Mouse (Mus musculus): ENCODE data around the gene Ksr2. TPM values are rescaled to one million over a fixed set of nuclear protein-coding genes. Genes with fewer than 3 reads are reported as not detected.

Ksr2 gene
- polyA plus RNA-seq, 1 experiment from 2014 or later = 1.4 TPM

DNA sequence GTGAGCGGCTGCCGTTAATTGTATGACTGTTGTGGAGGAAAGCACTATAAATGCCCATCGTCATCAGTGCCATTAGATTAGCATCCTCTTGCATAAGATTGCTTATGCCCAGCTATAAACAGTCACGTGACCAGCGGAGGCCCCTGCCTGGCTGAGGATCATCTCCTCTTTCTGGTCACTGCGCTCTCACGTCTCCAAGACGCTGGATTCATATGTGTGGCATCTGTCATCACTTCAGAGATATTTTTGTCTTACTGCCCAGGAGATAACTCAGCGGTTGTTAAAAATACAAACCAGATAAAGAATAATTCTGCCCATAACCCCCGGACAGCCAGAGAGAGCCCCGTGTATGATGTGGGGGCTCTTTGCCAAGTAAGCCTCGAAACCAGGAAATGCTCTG is 298.4 kb downstream of the Ksr2 start:
- H3K27ac ChIP-seq (ENCODE audit: low read depth, low read length) = no peak overlapping the region
- H3K9me3 ChIP-seq (ENCODE audit: control insufficient read depth, low read length) = no peaks in the 10 kb centered on the region
- H3K4me3 ChIP-seq (ENCODE audit: low read depth, low read length) = no peak overlapping the region
- H3K36me3 ChIP-seq (ENCODE audit: control insufficient read depth, insufficient read depth, low read length) = no peaks in the 10 kb centered on the region
- H3K27me3 ChIP-seq (ENCODE audit: control insufficient read depth, insufficient read depth, low read length) = no peaks in the 10 kb centered on the region
- H3K4me2 ChIP-seq (ENCODE audit: low read depth) = no peak overlapping the region
- WGBS = 87% methylated on average over 12 of the region's 12 CpGs
- DNase-seq (ENCODE audit: low spot score) (no peak), ATAC-seq (ENCODE audit: insufficient read depth, low FRiP score, low TSS enrichment) (no peak)
- no peak overlapping the region for H3K9ac ChIP-seq (ENCODE audit: low read length)
- no peaks in the 10 kb centered on the region for H3K4me1 ChIP-seq (ENCODE audit: control insufficient read depth, insufficient read depth, low read length)

DNA sequence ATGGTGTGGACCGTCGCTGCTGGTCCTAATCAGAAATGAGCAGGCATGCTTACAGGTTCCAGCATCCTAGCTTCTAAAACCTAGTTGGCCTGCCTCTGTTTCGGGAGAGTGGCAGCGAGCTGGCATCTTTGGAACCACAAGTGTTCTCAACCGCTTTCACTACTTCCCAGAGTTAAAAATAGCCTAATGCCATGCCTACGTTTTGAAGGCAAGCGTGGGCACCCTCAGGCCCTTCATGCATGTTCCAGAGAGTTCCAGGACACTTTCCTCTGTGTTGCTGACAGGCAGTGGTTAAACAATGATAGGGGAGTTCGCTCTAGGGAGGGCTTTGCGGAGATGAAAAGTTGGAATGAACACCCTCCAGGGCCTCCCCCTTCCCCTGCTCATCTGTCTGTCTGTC is 303.3 kb downstream of the Ksr2 start:
- Histone ChIP-seq H3K9me3 (ENCODE audit: control insufficient read depth, low read length) (no peaks in the 10 kb centered on the region), H3K36me3 (ENCODE audit: control insufficient read depth, insufficient read depth, low read length) (no peaks in the 10 kb centered on the region), H3K27ac (ENCODE audit: low read depth, low read length) (no peak overlapping the region), H3K27me3 (ENCODE audit: control insufficient read depth, insufficient read depth, low read length) (no peaks in the 10 kb centered on the region), H3K4me2 (ENCODE audit: low read depth) (no peak overlapping the region), H3K9ac (ENCODE audit: low read length) (no peak overlapping the region), H3K4me1 (ENCODE audit: control insufficient read depth, insufficient read depth, low read length) (no peaks in the 10 kb centered on the region), H3K4me3 (ENCODE audit: low read depth, low read length) (no peak overlapping the region)
- DNase-seq (ENCODE audit: low spot score) = no peak
- ATAC-seq (ENCODE audit: insufficient read depth, low FRiP score, low TSS enrichment) = no peak
- WGBS = 91% methylated on average over 9 of the region's 9 CpGs

DNA sequence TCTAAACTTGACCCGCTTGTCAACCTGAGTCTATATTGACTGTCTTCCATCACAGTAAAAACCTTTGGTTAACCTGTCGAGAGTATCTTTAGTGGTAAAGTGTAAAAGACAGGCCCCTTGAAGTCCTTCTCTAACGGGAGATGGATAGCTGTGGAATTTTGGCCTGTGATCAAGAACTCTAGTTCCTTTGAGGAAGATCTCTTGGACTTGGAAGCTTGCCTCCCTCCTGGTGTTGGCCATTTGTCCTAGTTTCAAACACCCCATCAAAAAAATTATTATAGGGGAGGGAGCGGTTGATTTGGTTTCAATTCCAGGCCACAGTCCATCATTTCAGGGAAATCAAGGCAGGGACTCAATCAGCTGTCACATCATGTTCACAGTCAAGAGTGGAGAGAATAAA is 309.5 kb downstream of the Ksr2 start:
- Histone ChIP-seq H3K4me2 (ENCODE audit: low read depth) (no peak overlapping the region), H3K9ac (ENCODE audit: low read length) (no peak overlapping the region), H3K4me3 (ENCODE audit: low read depth, low read length) (no peak overlapping the region), H3K9me3 (ENCODE audit: control insufficient read depth, low read length) (no peaks in the 10 kb centered on the region), H3K27ac (ENCODE audit: low read depth, low read length) (no peak overlapping the region), H3K27me3 (ENCODE audit: control insufficient read depth, insufficient read depth, low read length) (no peaks in the 10 kb centered on the region), H3K36me3 (ENCODE audit: control insufficient read depth, insufficient read depth, low read length) (no peaks in the 10 kb centered on the region), H3K4me1 (ENCODE audit: control insufficient read depth, insufficient read depth, low read length) (no peaks in the 10 kb centered on the region)
- DNase-seq (ENCODE audit: low spot score) (no peak), ATAC-seq (ENCODE audit: insufficient read depth, low FRiP score, low TSS enrichment) (no peak)
- WGBS = 82% methylated on average over 4 of the region's 4 CpGs

DNA sequence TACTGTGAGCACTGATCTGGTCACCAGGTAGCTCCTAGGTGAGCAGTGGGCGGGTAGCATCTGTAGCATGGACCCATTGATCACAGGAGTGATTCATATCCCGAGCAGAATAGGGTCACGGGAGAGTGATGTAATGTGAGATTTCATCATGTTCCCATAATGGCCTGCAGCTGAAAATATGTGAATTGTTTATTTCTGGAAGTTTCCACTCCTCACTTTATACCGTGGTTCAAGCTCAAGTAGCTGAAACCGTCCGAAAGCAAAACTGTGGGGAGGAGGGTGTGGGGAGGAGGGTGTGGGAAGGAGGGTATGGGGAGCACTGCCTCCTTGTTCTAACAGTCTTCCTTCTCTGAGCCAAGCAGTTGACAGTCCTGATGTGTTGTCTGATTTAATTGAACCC is 312.7 kb downstream of the Ksr2 start:
- Histone ChIP-seq H3K9me3 (ENCODE audit: control insufficient read depth, low read length) (no peaks in the 10 kb centered on the region), H3K36me3 (ENCODE audit: control insufficient read depth, insufficient read depth, low read length) (no peaks in the 10 kb centered on the region), H3K27ac (ENCODE audit: low read depth, low read length) (no peak overlapping the region), H3K27me3 (ENCODE audit: control insufficient read depth, insufficient read depth, low read length) (no peaks in the 10 kb centered on the region), H3K4me2 (ENCODE audit: low read depth) (no peak overlapping the region), H3K4me3 (ENCODE audit: low read depth, low read length) (no peak overlapping the region), H3K9ac (ENCODE audit: low read length) (no peak overlapping the region), H3K4me1 (ENCODE audit: control insufficient read depth, insufficient read depth, low read length) (no peaks in the 10 kb centered on the region)
- WGBS = 82% methylated on average over 6 of the region's 6 CpGs
- ATAC-seq (ENCODE audit: insufficient read depth, low FRiP score, low TSS enrichment) (no peak), DNase-seq (ENCODE audit: low spot score) (no peak)

DNA sequence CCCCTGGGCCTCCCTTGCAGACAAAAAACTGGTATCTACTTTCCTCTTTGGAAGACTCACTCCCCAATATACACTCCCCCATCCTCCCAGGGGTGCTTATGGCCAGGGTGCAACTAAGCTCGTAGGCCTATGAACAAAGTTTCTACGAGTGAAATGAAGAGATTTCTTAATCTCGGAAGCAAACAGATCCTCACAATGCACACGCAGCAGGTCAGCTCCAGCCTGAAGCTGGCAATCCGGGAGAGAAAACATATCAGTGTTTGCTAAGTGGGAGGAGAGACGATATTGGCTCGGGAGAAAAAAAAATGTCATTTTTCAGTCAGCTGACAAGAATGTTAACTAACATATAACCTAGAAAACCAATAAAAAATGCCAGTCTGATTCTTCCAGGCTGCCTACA is 313.3 kb downstream of the Ksr2 start:
- ATAC-seq (ENCODE audit: insufficient read depth, low FRiP score, low TSS enrichment) (no peak), DNase-seq (ENCODE audit: low spot score) (no peak)
- H3K27me3 ChIP-seq (ENCODE audit: control insufficient read depth, insufficient read depth, low read length) = no peaks in the 10 kb centered on the region
- H3K9me3 ChIP-seq (ENCODE audit: control insufficient read depth, low read length) = no peaks in the 10 kb centered on the region
- WGBS = 82% methylated on average over 7 of the region's 7 CpGs
- H3K27ac ChIP-seq (ENCODE audit: low read depth, low read length) = no peak overlapping the region
- H3K9ac ChIP-seq (ENCODE audit: low read length) = no peak overlapping the region
- H3K4me1 ChIP-seq (ENCODE audit: control insufficient read depth, insufficient read depth, low read length) = no peaks in the 10 kb centered on the region
- no peaks in the 10 kb centered on the region for H3K36me3 ChIP-seq (ENCODE audit: control insufficient read depth, insufficient read depth, low read length)
- no peak overlapping the region for H3K4me2 ChIP-seq (ENCODE audit: low read depth)
- no peak overlapping the region for H3K4me3 ChIP-seq (ENCODE audit: low read depth, low read length)

DNA sequence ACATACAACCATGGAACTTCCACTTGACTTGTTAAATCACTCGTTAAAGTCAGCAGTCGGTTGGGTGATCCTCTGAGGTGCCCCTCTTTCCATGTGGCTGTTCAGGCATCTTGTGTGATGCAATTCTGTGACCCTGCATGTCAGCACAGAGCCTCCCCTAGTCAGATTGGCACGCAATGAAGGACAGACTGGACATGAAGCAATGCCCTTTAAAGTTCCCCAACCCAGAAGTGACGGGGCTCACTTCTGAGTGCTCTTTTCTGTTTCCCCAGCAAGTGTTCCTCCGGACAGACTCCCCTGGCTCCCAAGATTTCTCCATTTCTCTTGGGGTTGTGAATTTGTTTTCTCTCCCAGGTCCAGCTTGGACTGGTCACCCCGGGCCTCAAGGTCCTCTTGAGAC is 317.5 kb downstream of the Ksr2 start:
- DNase-seq (ENCODE audit: low spot score) (no peak), ATAC-seq (ENCODE audit: insufficient read depth, low FRiP score, low TSS enrichment) (no peak)
- H3K27me3 ChIP-seq (ENCODE audit: control insufficient read depth, insufficient read depth, low read length) = no peaks in the 10 kb centered on the region
- H3K4me3 ChIP-seq (ENCODE audit: low read depth, low read length) = no peak overlapping the region
- no peaks in the 10 kb centered on the region for H3K4me1 ChIP-seq (ENCODE audit: control insufficient read depth, insufficient read depth, low read length)
- WGBS = 74% methylated on average over 6 of the region's 6 CpGs
- H3K4me2 ChIP-seq (ENCODE audit: low read depth) = no peak overlapping the region
- H3K9me3 ChIP-seq (ENCODE audit: control insufficient read depth, low read length) = no peaks in the 10 kb centered on the region
- H3K9ac ChIP-seq (ENCODE audit: low read length) = no peak overlapping the region
- H3K27ac ChIP-seq (ENCODE audit: low read depth, low read length) = no peak overlapping the region
- no peaks in the 10 kb centered on the region for H3K36me3 ChIP-seq (ENCODE audit: control insufficient read depth, insufficient read depth, low read length)

DNA sequence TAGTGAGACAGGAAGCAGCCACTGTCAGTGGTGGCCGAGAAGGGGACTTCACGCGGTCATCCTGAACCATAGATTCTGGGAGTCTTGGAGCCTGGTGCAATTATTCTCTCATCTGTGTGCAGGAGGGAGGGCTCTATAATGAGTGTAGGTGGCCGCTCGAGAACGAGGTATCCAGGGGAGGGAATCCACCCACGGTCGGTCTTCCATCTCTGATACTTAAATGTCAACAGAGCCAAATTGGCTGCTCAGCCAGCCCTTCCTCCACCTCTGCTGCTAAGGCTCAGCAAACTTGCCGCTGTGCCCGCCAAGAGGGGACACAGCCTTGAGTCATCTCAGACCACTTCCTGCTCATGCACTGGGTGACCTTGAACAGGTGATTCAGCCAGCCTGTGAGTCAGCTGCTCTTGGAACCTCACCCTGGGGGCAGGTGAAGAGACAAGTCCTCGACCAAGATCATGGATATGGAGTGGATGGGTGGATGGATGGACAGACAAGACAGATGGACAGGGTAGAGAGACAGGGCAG is 330.9 kb downstream of the Ksr2 start:
- Histone ChIP-seq H3K9ac (ENCODE audit: low read length) (no peak overlapping the region), H3K9me3 (ENCODE audit: control insufficient read depth, low read length) (no peaks in the 10 kb centered on the region), H3K36me3 (ENCODE audit: control insufficient read depth, insufficient read depth, low read length) (no peaks in the 10 kb centered on the region), H3K4me2 (ENCODE audit: low read depth) (no peak overlapping the region), H3K27ac (ENCODE audit: low read depth, low read length) (no peak overlapping the region), H3K27me3 (ENCODE audit: control insufficient read depth, insufficient read depth, low read length) (no peaks in the 10 kb centered on the region), H3K4me3 (ENCODE audit: low read depth, low read length) (no peak overlapping the region), H3K4me1 (ENCODE audit: control insufficient read depth, insufficient read depth, low read length) (no peaks in the 10 kb centered on the region)
- ATAC-seq (ENCODE audit: insufficient read depth, low FRiP score, low TSS enrichment) (no peak), DNase-seq (ENCODE audit: low spot score) (no peak)
- 83% methylated on average over 11 of the region's 11 CpGs for WGBS

DNA sequence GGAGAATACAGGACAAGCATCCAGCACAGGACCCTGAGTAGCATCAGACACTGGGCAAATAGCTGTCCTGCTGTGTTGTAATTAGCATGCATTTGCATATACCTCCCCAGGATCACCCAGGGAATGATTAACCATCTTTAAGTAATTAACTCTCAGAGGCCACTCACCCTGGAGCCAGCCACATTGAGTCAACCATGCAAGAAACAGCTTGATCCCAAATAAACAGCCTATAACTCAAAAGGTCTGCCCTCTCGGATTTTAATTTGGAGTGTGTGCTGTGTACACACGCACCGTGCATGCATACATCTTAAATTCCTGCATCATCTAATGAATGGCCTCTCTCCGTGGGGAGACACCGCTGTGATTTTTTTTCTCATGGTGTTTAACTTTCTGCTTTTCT is 335.6 kb downstream of the Ksr2 start:
- no peak overlapping the region for H3K4me2 ChIP-seq (ENCODE audit: low read depth)
- ATAC-seq (ENCODE audit: insufficient read depth, low FRiP score, low TSS enrichment) (no peak), DNase-seq (ENCODE audit: low spot score) (no peak)
- no peaks in the 10 kb centered on the region for H3K36me3 ChIP-seq (ENCODE audit: control insufficient read depth, insufficient read depth, low read length)
- 22% methylated on average over 5 of the region's 5 CpGs for WGBS
- no peak overlapping the region for H3K27ac ChIP-seq (ENCODE audit: low read depth, low read length)
- H3K4me1 ChIP-seq (ENCODE audit: control insufficient read depth, insufficient read depth, low read length) = no peaks in the 10 kb centered on the region
- H3K9me3 ChIP-seq (ENCODE audit: control insufficient read depth, low read length) = no peaks in the 10 kb centered on the region
- H3K4me3 ChIP-seq (ENCODE audit: low read depth, low read length) = no peak overlapping the region
- no peaks in the 10 kb centered on the region for H3K27me3 ChIP-seq (ENCODE audit: control insufficient read depth, insufficient read depth, low read length)
- no peak overlapping the region for H3K9ac ChIP-seq (ENCODE audit: low read length)

DNA sequence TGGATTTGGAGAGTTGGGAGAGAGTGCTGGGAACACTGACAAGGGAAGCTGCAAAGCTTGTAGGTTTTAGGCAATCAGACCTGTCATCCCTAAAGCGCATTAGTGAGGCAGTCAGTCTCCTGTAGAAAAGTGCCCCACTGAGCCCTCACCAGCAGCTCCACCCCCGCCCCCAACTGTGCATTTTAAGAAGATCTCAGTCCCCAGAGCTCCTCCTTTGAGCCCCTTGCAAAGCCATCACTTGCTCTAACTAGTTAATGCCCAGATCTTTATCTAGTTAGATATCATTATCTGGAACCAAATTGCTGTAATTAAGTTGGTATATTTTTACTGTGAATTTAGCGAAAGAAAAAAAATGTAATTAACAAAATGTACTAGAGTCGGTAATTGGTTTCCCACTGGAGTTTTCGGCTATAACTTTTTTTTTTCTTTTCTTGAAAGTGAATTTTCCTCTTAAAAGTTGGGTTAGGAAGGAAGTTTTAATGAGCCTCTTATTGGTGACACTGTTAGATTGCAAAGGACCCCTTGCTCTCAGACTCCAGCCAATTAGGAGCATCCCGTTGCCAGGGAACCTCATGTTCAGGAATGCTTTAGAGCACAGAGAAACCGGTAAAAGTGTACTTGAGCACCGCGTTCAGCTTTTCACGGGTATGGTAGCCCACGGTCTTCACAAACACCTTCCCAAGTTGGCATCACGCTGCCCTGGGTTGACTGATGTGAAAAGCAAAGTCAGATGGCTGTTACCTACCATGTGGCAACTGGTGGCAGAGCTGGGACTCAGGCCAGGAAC is 344.1 kb downstream of the Ksr2 start:
- Histone ChIP-seq H3K9me3 (ENCODE audit: control insufficient read depth, low read length) (no peaks in the 10 kb centered on the region), H3K4me2 (ENCODE audit: low read depth) (no peak overlapping the region), H3K9ac (ENCODE audit: low read length) (no peak overlapping the region), H3K4me3 (ENCODE audit: low read depth, low read length) (no peak overlapping the region), H3K27ac (ENCODE audit: low read depth, low read length) (no peak overlapping the region), H3K27me3 (ENCODE audit: control insufficient read depth, insufficient read depth, low read length) (no peaks in the 10 kb centered on the region), H3K36me3 (ENCODE audit: control insufficient read depth, insufficient read depth, low read length) (no peaks in the 10 kb centered on the region), H3K4me1 (ENCODE audit: control insufficient read depth, insufficient read depth, low read length) (no peaks in the 10 kb centered on the region)
- 39% methylated on average over 12 of the region's 12 CpGs for WGBS
- DNase-seq (ENCODE audit: low spot score) (no peak), ATAC-seq (ENCODE audit: insufficient read depth, low FRiP score, low TSS enrichment) (no peak)
